Mouse (Mus musculus) liver, postnatal 0 days (tissue): ENCODE measurements around the gene Gcnt4. TPM values are rescaled to one million over a fixed set of nuclear protein-coding genes. Genes with fewer than 3 reads are reported as not detected.

Experiments used
- ATAC-seq: fragments of 200-750 bp; cut with Nextera tagmentation; 2 replicates; pipeline ENCODE4 v1.8.0; 2017; ENCODE audit warnings: mild to moderate bottlenecking, moderate library complexity
- DNase-seq: peaks from one replicate; pipeline ENCODE4 v3.0.0-alpha.2; 2016
- H3K27ac ChIP-seq: fragments of 300-500 bp; sonication (generic); 2 replicates; pipeline ENCODE4 v1.5.1; 2014; ENCODE audit warnings: antibody characterized with exemption, moderate library complexity, mild to moderate bottlenecking, low read depth
- H3K27me3 ChIP-seq: fragments of 300-500 bp; sonication (generic); 2 replicates; pipeline ENCODE4 v1.6.1; 2014; ENCODE audit warnings: low read length, control low read depth, mixed read lengths; ENCODE audit not compliant: insufficient read depth
- H3K36me3 ChIP-seq: fragments of 300-500 bp; sonication (generic); replicated peaks from 2 replicates; pipeline ENCODE4 v1.6.1; 2014; ENCODE audit warnings: mild to moderate bottlenecking, control low read depth, low read length, moderate library complexity, mixed read lengths; ENCODE audit not compliant: insufficient read depth
- H3K4me1 ChIP-seq: fragments of 300-500 bp; sonication (generic); 2 replicates; pipeline ENCODE4 v1.6.1; 2014; ENCODE audit warnings: antibody characterized with exemption, mild to moderate bottlenecking, control low read depth; ENCODE audit not compliant: insufficient read depth
- H3K4me2 ChIP-seq: fragments of 300-500 bp; sonication (generic); 2 replicates; pipeline ENCODE4 v1.6.1; 2014; ENCODE audit warnings: low read depth, mild to moderate bottlenecking, low read length, moderate library complexity, mixed read lengths
- H3K4me3 ChIP-seq: fragments of 300-500 bp; sonication (generic); 2 replicates; pipeline ENCODE4 v1.5.1; 2014; ENCODE audit warnings: low read depth, low read length
- H3K9ac ChIP-seq: fragments of 300-500 bp; sonication (generic); replicated peaks from 2 replicates; pipeline ENCODE4 v1.6.1; 2014; ENCODE audit warnings: mild to moderate bottlenecking, moderate library complexity
- H3K9me3 ChIP-seq: fragments of 300-500 bp; sonication (generic); 2 replicates; pipeline ENCODE4 v1.6.1; 2016; ENCODE audit warnings: mild to moderate bottlenecking, control low read depth, low read length, mixed read lengths
- CTCF ChIP-seq: sonication (generic); IDR thresholded peaks from 2 replicates; pipeline ENCODE4 v1.5.1; 2016; ENCODE audit warnings: antibody characterized with exemption, low read depth
- EP300 ChIP-seq: IDR thresholded peaks from 2 replicates; pipeline ENCODE4 v1.6.1; 2016; ENCODE audit warnings: antibody characterized with exemption, low read depth, mild to moderate bottlenecking
- WGBS: fragments of 180-500 bp; shearing (Covaris S2); extraction: QIAGEN DNeasy Blood & Tissue Kit; methylation state at CpG from one replicate; pipeline ENCODE4 v1.1.7; 2014; ENCODE audit not compliant: insufficient replicate concordance; 5-methylcytosine and 5-hydroxymethylcytosine counted together
- polyA plus RNA-seq: library from polyadenylated mRNA; unstranded; fragments of >200 nt; fragmentation: Nextera tagmentation; extraction: Ambion mirVana; gene quantifications from 2 replicates; pipeline ENCODE4 v1.2.1, GENCODE M21; 2015

Gene Gcnt4
- polyA plus RNA-seq, 1 experiment from 2014 or later, result 0.72 TPM

DNA sequence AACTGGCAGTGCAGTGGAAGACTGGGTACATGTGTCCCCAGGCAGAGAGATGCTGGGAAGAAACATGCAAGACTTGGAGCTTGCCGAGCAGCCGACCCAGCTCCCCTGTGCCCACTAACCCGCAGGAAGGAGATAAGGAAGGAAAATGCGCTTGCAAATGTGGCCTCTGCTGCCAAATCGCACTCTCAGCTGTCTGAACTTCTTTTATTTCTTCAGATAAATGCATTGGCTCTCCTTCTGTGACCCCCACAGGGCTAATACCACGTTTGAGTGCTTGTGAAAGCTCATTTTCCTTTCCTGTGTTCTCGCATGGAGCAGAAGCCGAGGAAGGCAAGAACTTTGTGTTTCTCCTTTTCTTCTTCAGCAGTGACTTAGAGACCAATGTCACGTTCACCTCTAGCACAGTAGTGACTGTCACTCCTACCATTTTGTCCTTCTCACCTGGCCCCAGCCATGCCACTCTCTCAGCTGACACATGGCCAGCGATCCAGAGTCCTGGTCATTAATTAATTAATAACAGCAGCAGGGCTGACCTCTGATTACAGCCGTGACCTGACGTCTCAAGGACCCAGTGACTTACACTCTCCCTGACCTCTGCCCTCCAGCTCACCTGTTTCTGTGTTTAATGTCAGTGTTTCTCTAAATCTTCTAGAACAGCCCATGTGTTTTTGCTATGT is 61.2 kb downstream of the Gcnt4 start:
- Histone ChIP-seq H3K4me1 (peaks cover 15% of the 10 kb centered on the region), H3K27me3 (no peaks in the 10 kb centered on the region), H3K36me3 (no peaks in the 10 kb centered on the region), H3K27ac (peak overlapping the region; percentile 95; the same call in 1 of the 2 replicates), H3K4me2 (no peak overlapping the region), H3K9me3 (no peaks in the 10 kb centered on the region), H3K9ac (no peak overlapping the region; the same call in 1 of the 2 replicates), H3K4me3 (no peak overlapping the region)
- DNase-seq, result no peak
- TF ChIP-seq CTCF (no peak), EP300 (no peak)
- no peak for ATAC-seq
- WGBS, result 29% methylated on average over 12 of the region's 12 CpGs

DNA sequence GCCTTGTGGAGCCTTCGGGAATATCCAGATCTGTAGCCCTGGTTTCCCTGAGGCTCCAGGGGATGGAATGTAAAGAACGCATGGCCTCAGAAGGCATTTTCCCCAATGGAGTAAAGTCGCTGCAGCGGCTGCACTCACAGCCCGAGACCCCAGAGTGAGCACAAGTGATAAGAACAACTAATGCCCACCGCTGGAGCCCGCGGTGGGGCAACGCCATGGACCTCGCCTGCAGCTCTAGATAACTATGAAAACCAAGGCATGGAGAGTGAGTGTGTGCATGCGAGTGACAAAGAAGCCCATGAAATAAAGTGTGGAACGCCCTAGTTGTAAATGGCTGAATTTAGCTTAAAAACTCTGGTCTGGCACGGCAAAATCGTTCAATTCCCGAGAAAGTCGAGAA is 64.6 kb downstream of the Gcnt4 start:
- H3K4me1 ChIP-seq, result peaks cover 14% of the 10 kb centered on the region
- TF ChIP-seq EP300 (no peak), CTCF (no peak)
- no peak for DNase-seq
- no peak overlapping the region for H3K4me2 ChIP-seq
- H3K36me3 ChIP-seq, result no peaks in the 10 kb centered on the region
- H3K4me3 ChIP-seq, result no peak overlapping the region
- no peak overlapping the region for H3K27ac ChIP-seq
- H3K9ac ChIP-seq, result no peak overlapping the region
- WGBS, result 73% methylated on average over 16 of the region's 16 CpGs
- no peak for ATAC-seq
- no peaks in the 10 kb centered on the region for H3K9me3 ChIP-seq
- H3K27me3 ChIP-seq, result no peaks in the 10 kb centered on the region

DNA sequence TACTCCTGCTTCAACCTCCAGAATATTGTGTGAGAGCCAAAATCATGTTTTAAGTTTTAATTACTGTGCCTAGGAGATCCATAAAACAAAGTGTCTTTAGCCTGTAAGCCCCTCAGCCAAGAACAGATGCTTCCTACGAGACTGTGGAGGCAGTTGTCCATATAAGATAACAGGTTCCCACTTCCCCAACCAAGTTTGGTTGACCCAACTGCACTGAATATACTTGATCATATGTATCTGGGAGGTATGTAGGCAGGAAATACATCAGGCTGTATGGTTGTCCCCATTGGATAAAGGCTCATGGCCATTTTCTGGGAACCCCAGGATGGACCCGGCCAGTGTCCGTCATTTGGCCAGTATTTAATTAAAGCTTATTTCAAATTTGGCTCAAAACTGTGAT is 65.6 kb downstream of the Gcnt4 start:
- no peak for ATAC-seq
- Histone ChIP-seq H3K4me1 (peaks cover 14% of the 10 kb centered on the region), H3K36me3 (no peaks in the 10 kb centered on the region), H3K4me3 (no peak overlapping the region), H3K4me2 (no peak overlapping the region), H3K27me3 (no peaks in the 10 kb centered on the region), H3K9ac (no peak overlapping the region), H3K27ac (no peak overlapping the region), H3K9me3 (no peaks in the 10 kb centered on the region)
- TF ChIP-seq CTCF, result no peak
- no peak for TF ChIP-seq EP300
- 62% methylated on average over 3 of the region's 3 CpGs for WGBS
- no peak for DNase-seq

DNA sequence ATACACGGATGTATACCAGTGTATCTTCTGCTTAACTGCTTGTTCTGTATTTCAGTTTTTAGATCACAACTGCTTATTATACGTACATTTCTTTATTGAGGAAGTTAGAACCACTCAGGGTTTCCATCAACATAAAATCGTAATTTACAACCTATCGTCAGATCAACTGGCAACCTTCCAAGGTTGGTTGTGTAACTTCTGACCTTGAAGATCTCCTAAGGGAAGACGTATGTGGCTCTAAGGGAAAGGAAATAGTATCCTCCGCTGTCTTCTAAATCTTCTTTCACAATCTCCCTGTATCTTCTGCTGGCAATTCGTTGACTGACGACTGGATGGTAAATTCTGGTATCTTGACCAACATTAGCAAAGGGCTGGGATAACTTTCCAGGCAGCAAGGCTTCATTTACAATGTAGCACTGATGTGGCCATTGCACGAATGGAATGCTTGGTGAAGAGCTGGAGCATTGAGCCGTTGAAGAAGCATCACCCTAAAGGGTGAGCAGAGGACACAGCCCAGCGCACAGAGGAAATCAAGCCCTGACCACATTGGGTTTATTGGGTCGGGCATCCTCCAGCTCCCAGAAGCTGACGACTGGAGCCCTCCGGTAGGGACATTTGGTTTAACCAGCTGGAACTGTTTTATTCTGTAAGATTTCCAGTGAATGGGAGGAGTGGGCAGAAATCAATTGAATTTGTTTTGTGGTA is 66.2 kb downstream of the Gcnt4 start:
- no peak for TF ChIP-seq CTCF
- TF ChIP-seq EP300, result no peak
- Histone ChIP-seq H3K27me3 (no peaks in the 10 kb centered on the region), H3K4me2 (no peak overlapping the region), H3K4me1 (peaks cover 10% of the 10 kb centered on the region), H3K4me3 (no peak overlapping the region), H3K27ac (no peak overlapping the region), H3K9me3 (no peaks in the 10 kb centered on the region), H3K9ac (no peak overlapping the region), H3K36me3 (no peaks in the 10 kb centered on the region)
- no peak for ATAC-seq
- no peak for DNase-seq
- 57% methylated on average over 14 of the region's 14 CpGs for WGBS

DNA sequence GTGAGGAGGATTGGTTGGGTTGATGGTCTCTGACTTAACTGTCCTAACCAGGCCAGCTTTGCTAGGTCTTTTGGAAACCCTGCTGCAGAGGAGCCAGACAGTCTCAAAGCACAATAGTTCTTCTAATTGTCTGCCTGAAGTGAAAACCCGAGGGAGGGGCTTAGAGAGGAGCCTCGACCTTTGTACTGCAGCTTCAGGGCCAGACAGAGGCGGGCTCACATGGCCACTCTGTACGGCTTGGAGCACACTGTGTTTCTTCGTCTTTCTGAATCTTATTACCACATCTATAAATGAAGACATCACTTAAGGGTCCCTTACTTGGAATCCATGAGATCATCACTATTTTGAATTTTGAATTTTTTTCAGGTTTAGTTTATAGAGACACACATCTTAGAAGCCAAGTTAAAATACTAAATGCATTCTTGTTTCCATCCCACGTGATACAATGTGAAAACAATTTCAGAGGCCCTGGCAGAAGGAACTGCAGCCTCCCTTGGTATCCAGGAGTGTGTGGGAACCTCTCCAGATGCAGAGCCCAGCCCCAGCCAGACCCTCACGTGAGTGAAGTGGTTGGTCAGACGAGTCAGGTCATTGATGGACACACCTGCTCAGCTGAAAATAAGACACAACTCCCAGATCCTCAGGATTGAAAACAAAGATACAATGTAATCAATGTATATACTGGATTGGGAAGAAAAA is 69.0 kb downstream of the Gcnt4 start:
- 0 out of 2 replicates have a peak, but pooled peaks have one; percentile 27 for ATAC-seq

DNA sequence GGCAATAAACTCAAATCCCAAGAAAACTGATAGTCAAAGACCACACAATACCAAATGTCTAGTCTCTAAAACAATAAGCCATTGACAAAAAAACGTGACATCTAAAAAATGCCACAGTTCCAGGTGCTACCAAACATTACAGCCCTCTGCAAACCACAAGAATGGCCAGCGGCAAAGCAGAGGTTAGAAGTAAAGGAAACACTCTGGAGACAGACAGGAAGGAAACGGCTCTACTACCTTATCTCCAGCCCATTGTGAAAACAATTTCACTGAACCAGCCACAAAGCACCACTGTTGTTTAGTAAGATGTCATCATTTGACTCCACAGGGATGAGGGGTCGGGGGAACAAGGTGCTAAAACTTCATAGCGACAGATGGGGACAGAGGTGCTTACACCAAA is 70.8 kb downstream of the Gcnt4 start:
- ATAC-seq, result no peak
- Histone ChIP-seq H3K4me3 (no peak overlapping the region), H3K4me2 (no peak overlapping the region), H3K9ac (no peak overlapping the region), H3K27ac (no peak overlapping the region), H3K27me3 (no peaks in the 10 kb centered on the region), H3K36me3 (no peaks in the 10 kb centered on the region), H3K9me3 (no peaks in the 10 kb centered on the region), H3K4me1 (peaks cover 5% of the 10 kb centered on the region; the same call in 1 of the 2 replicates)
- WGBS, result 26% methylated on average over 5 of the region's 5 CpGs
- DNase-seq, result no peak
- no peak for TF ChIP-seq CTCF
- no peak for TF ChIP-seq EP300

More for the DNA sequence above, 69.0 kb downstream of the Gcnt4 start:
- H3K36me3 ChIP-seq, result no peaks in the 10 kb centered on the region
- no peak overlapping the region for H3K27ac ChIP-seq
- H3K9ac ChIP-seq, result no peak overlapping the region
- H3K4me2 ChIP-seq, result no peak overlapping the region
- H3K9me3 ChIP-seq, result no peaks in the 10 kb centered on the region
- WGBS, result 44% methylated on average over 8 of the region's 8 CpGs
- no peak overlapping the region for H3K4me3 ChIP-seq
- no peak for TF ChIP-seq CTCF
- TF ChIP-seq EP300, result no peak
- no peaks in the 10 kb centered on the region for H3K27me3 ChIP-seq
- peaks cover 5% of the 10 kb centered on the region; the same call in 1 of the 2 replicates for H3K4me1 ChIP-seq
- no peak for DNase-seq
